Mouse (Mus musculus) forebrain, embryonic 16.5 days (tissue): ENCODE measurements around the gene Itga11. TPM values are rescaled to one million over a fixed set of nuclear protein-coding genes. Genes with fewer than 3 reads are reported as not detected.
"Not testable (repeated sequence)": the region's sequence is repeated elsewhere in the genome, so short reads cannot be mapped to it uniquely, and the experiment has no call there.

Experiments used
- ATAC-seq: fragments of 200-750 bp; cut with Nextera tagmentation; 2 replicates; pipeline ENCODE4 v1.8.0; 2017; ENCODE audit warnings: mild to moderate bottlenecking, moderate library complexity
- H3K27ac ChIP-seq: fragments of 300-500 bp; sonication (generic); 2 replicates; pipeline ENCODE4 v1.5.1; 2014; ENCODE audit warnings: low read length, control low read depth
- H3K27me3 ChIP-seq: fragments of 300-500 bp; sonication (generic); replicated peaks from 2 replicates; pipeline ENCODE4 v1.6.1; 2014; ENCODE audit warnings: low read length; ENCODE audit not compliant: control insufficient read depth, insufficient read depth
- H3K36me3 ChIP-seq: fragments of 300-500 bp; sonication (generic); 2 replicates; pipeline ENCODE4 v1.6.1; 2014; ENCODE audit not compliant: control insufficient read depth, insufficient read depth
- H3K4me1 ChIP-seq: fragments of 300-500 bp; sonication (generic); replicated peaks from 2 replicates; pipeline ENCODE4 v1.6.1; 2014; ENCODE audit warnings: low read length; ENCODE audit not compliant: control insufficient read depth, insufficient read depth
- H3K4me2 ChIP-seq: fragments of 300-500 bp; sonication (generic); 2 replicates; pipeline ENCODE4 v1.6.1; 2014; ENCODE audit warnings: mild to moderate bottlenecking, low read length, control low read depth
- H3K4me3 ChIP-seq: fragments of 300-500 bp; sonication (generic); replicated peaks from 2 replicates; pipeline ENCODE4 v1.5.1; 2014; ENCODE audit warnings: mild to moderate bottlenecking, low read length, control low read depth
- H3K9ac ChIP-seq: fragments of 300-500 bp; sonication (generic); replicated peaks from 2 replicates; pipeline ENCODE4 v1.6.1; 2014; ENCODE audit warnings: low read depth, low read length, control low read depth
- H3K9me3 ChIP-seq: fragments of 300-500 bp; sonication (generic); 2 replicates; pipeline ENCODE4 v1.6.1; 2016; ENCODE audit warnings: low read length; ENCODE audit not compliant: control insufficient read depth
- WGBS: fragments of 180-500 bp; shearing (Covaris S2); extraction: QIAGEN DNeasy Blood & Tissue Kit; methylation state at CpG from one replicate; pipeline ENCODE4 v1.1.7; 2014; 5-methylcytosine and 5-hydroxymethylcytosine counted together
- polyA plus RNA-seq: library from polyadenylated mRNA; unstranded; fragments of >200 nt; fragmentation: Nextera tagmentation; extraction: Ambion mirVana; gene quantifications from 2 replicates; pipeline ENCODE4 v1.2.1, GENCODE M21; 2015

The Itga11 gene
- polyA plus RNA-seq, 1 experiment from 2014 or later, result 1.0 TPM

- H3K9me3 ChIP-seq, result no peaks in the 10 kb centered on the region
- no peak overlapping the region for H3K9ac ChIP-seq
- H3K4me2 ChIP-seq, result no peak overlapping the region
- no peak; the same call in 1 of the 2 replicates for ATAC-seq
- no peak overlapping the region for H3K4me3 ChIP-seq
- WGBS, result 43% methylated on average over 12 of the region's 12 CpGs
- H3K27me3 ChIP-seq, result no peaks in the 10 kb centered on the region
- H3K4me1 ChIP-seq, result peaks cover 13% of the 10 kb centered on the region
- no peaks in the 10 kb centered on the region for H3K36me3 ChIP-seq
- no peak overlapping the region for H3K27ac ChIP-seq
Observed at GRCm38 (mm10) chr9:62817099-62817571, 139.5 kb downstream of the Itga11 start.

- H3K27ac ChIP-seq, result no peak overlapping the region
- no peaks in the 10 kb centered on the region for H3K27me3 ChIP-seq
- WGBS, result 75% methylated on average over 4 of the region's 4 CpGs
- no peaks in the 10 kb centered on the region for H3K9me3 ChIP-seq
- peaks cover 6% of the 10 kb centered on the region; the same call in 1 of the 2 replicates for H3K4me1 ChIP-seq
- H3K4me2 ChIP-seq, result no peak overlapping the region
- no peak for ATAC-seq
- H3K4me3 ChIP-seq, result no peak overlapping the region
- no peaks in the 10 kb centered on the region for H3K36me3 ChIP-seq
- H3K9ac ChIP-seq, result no peak overlapping the region
Observed at GRCm38 (mm10) chr9:62817828-62818614, 140.4 kb downstream of the Itga11 start.

- no peaks in the 10 kb centered on the region for H3K36me3 ChIP-seq
- no peak overlapping the region for H3K9ac ChIP-seq
- H3K27ac ChIP-seq, result no peak overlapping the region
- ATAC-seq, result no peak
- no peak overlapping the region for H3K4me2 ChIP-seq
- no peak overlapping the region for H3K4me3 ChIP-seq
- 87% methylated on average over 3 of the region's 3 CpGs for WGBS
- H3K9me3 ChIP-seq, result no peaks in the 10 kb centered on the region
- H3K27me3 ChIP-seq, result no peaks in the 10 kb centered on the region
- peaks cover 6% of the 10 kb centered on the region; the same call in 1 of the 2 replicates for H3K4me1 ChIP-seq
Observed at GRCm38 (mm10) chr9:62819494-62819893, 141.9 kb downstream of the Itga11 start.

- ATAC-seq, H3K4me2 ChIP-seq, H3K4me3 ChIP-seq, H3K9me3 ChIP-seq, H3K27me3 ChIP-seq, H3K4me1 ChIP-seq, H3K27ac ChIP-seq, H3K9ac ChIP-seq, H3K36me3 ChIP-seq: not testable (repeated sequence)
- 83% methylated on average over 6 of the region's 6 CpGs for WGBS
Observed at GRCm38 (mm10) chr9:62819910-62820309, 142.3 kb downstream of the Itga11 start.

- Histone ChIP-seq H3K9ac (no peak overlapping the region), H3K4me1 (peaks cover 6% of the 10 kb centered on the region; the same call in 1 of the 2 replicates), H3K4me2 (no peak overlapping the region), H3K36me3 (no peaks in the 10 kb centered on the region), H3K4me3 (no peak overlapping the region), H3K27me3 (no peaks in the 10 kb centered on the region), H3K27ac (no peak overlapping the region), H3K9me3 (no peaks in the 10 kb centered on the region)
- no peak for ATAC-seq
- 90% methylated on average over 6 of the region's 6 CpGs for WGBS
Observed at GRCm38 (mm10) chr9:62820829-62821228, 143.2 kb downstream of the Itga11 start.

- WGBS, result 95% methylated on average over 7 of the region's 7 CpGs
- H3K4me3 ChIP-seq, result no peak overlapping the region
- peaks cover 6% of the 10 kb centered on the region; the same call in 1 of the 2 replicates for H3K4me1 ChIP-seq
- no peak overlapping the region for H3K4me2 ChIP-seq
- H3K36me3 ChIP-seq, result no peaks in the 10 kb centered on the region
- H3K9me3 ChIP-seq, result no peaks in the 10 kb centered on the region
- ATAC-seq, result no peak
- no peaks in the 10 kb centered on the region for H3K27me3 ChIP-seq
- no peak overlapping the region for H3K9ac ChIP-seq
- H3K27ac ChIP-seq, result no peak overlapping the region
Observed at GRCm38 (mm10) chr9:62821811-62822210, 144.2 kb downstream of the Itga11 start.

- Histone ChIP-seq H3K9me3 (no peaks in the 10 kb centered on the region), H3K27ac (no peak overlapping the region), H3K36me3 (no peaks in the 10 kb centered on the region), H3K9ac (no peak overlapping the region), H3K4me2 (no peak overlapping the region), H3K4me3 (no peak overlapping the region), H3K27me3 (no peaks in the 10 kb centered on the region), H3K4me1 (peaks cover 4% of the 10 kb centered on the region; the same call in 1 of the 2 replicates)
- 3% methylated on average over 9 of the region's 9 CpGs for WGBS
- no peak for ATAC-seq
Observed at GRCm38 (mm10) chr9:62825791-62826393, 148.3 kb downstream of the Itga11 start.

- WGBS, result 7% methylated on average over 7 of the region's 7 CpGs
- Histone ChIP-seq H3K4me1 (peaks cover 4% of the 10 kb centered on the region; the same call in 1 of the 2 replicates), H3K9me3 (no peaks in the 10 kb centered on the region), H3K9ac (no peak overlapping the region), H3K27ac (no peak overlapping the region), H3K27me3 (no peaks in the 10 kb centered on the region), H3K4me3 (no peak overlapping the region), H3K36me3 (no peaks in the 10 kb centered on the region), H3K4me2 (no peak overlapping the region)
- ATAC-seq, result no peak
Observed at GRCm38 (mm10) chr9:62826456-62826855, 148.8 kb downstream of the Itga11 start.

- no peak overlapping the region; the same call in 1 of the 2 replicates for H3K27ac ChIP-seq
Observed at GRCm38 (mm10) chr9:62827939-62828652, 150.5 kb downstream of the Itga11 start.

More at GRCm38 (mm10) chr9:62827939-62828652, 150.5 kb downstream of the Itga11 start:
- 0 out of 2 replicates have a peak, but pooled peaks have one; percentile 22 for ATAC-seq
- no peaks in the 10 kb centered on the region for H3K27me3 ChIP-seq
- H3K36me3 ChIP-seq, result no peaks in the 10 kb centered on the region
- WGBS, result 6% methylated on average over 24 of the region's 24 CpGs
- H3K9ac ChIP-seq, result no peak overlapping the region
- H3K9me3 ChIP-seq, result no peaks in the 10 kb centered on the region
- H3K4me3 ChIP-seq, result peak overlapping the region; percentile 56
- H3K4me1 ChIP-seq, result peaks cover 4% of the 10 kb centered on the region; the same call in 1 of the 2 replicates
- H3K4me2 ChIP-seq, result peak overlapping the region; percentile 60
